Mouse (Mus musculus): ENCODE data around the gene Maml3. TPM values are rescaled to one million over a fixed set of nuclear protein-coding genes. Genes with fewer than 3 reads are reported as not detected.

The Maml3 gene
- polyA plus RNA-seq, 1 experiment from 2014 or later: 2.6 TPM

DNA sequence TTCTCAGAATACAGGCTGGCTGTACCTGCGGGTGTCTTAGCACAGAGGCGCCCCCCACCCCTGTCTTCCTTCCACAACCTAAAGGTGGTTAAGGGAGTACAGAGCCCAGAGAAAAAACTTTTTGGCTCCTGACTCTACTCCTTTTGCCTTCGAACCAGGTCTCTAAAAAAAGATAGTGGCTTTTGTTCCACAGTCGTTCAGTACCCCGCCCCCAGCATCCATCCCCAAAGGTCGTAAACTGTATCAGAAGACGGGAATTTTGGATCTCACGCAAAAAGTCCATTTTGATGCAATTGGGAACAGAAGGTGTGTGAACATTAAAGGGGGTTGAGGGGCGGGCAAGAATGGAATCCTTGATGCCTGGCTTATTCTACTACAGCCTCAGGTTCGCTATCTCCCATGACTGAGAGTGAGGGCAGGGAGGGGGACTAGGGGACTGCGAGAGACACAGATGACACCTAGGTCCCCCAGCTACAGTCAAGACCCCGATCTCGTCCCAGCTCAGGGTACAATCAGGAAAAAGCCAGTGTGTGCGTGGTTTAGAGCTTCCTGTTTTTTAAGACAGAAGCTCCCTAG lies 3.4 kb downstream of the Maml3 start:
- WGBS (ENCODE audit: insufficient replicate concordance): 1% methylated on average over 14 of the region's 14 CpGs
- Histone ChIP-seq H3K4me1 (ENCODE audit: control insufficient read depth, insufficient read depth, low read length) (no peaks in the 10 kb centered on the region), H3K27ac (ENCODE audit: low read depth, low read length) (peak overlapping the region; percentile 99), H3K9me3 (replicated peaks; ENCODE audit: control insufficient read depth, low read length) (no peaks in the 10 kb centered on the region), H3K4me2 (peak overlapping the region; percentile 96), H3K4me3 (ENCODE audit: low read depth, low read length) (peak overlapping the region; percentile 73), H3K27me3 (ENCODE audit: control insufficient read depth, insufficient read depth, low read length) (no peaks in the 10 kb centered on the region), H3K36me3 (ENCODE audit: control insufficient read depth, insufficient read depth, low read length) (no peaks in the 10 kb centered on the region), H3K9ac (ENCODE audit: low read depth, low read length) (peak overlapping the region; percentile 91)
- peak; percentile 24; the same call in 1 of the 2 replicates for ATAC-seq (replicated peaks; ENCODE audit: insufficient number of reproducible peaks, low FRiP score, low TSS enrichment)

DNA sequence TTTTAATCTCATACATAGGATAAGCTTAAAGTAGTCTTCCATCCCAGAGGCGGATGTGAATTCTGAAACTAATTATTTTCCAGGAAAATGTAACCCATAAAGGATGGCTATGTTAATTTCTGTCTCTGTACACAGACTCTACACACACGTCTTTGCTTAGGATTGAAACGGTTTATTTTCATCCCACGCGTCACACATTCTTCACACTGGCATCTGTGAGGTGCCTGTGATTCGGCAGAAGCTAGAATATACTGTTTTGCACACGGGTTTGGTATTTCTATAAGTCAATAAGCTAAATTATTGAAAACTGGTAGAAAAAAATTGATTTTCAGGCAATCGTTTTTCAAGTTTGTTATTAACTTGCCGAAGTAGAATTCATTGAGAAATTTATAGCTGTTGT lies 4.0 kb downstream of the Maml3 start:
- H3K9me3 ChIP-seq (replicated peaks; ENCODE audit: control insufficient read depth, low read length): no peaks in the 10 kb centered on the region
- H3K27me3 ChIP-seq (ENCODE audit: control insufficient read depth, insufficient read depth, low read length): no peaks in the 10 kb centered on the region
- H3K4me3 ChIP-seq (ENCODE audit: low read depth, low read length): peak overlapping the region; percentile 73
- peak overlapping the region; percentile 96 for H3K4me2 ChIP-seq
- H3K36me3 ChIP-seq (ENCODE audit: control insufficient read depth, insufficient read depth, low read length): no peaks in the 10 kb centered on the region
- peak overlapping the region; percentile 99; the same call in 1 of the 2 replicates for H3K27ac ChIP-seq (ENCODE audit: low read depth, low read length)
- no peaks in the 10 kb centered on the region for H3K4me1 ChIP-seq (ENCODE audit: control insufficient read depth, insufficient read depth, low read length)
- H3K9ac ChIP-seq (ENCODE audit: low read depth, low read length): peak overlapping the region; percentile 91; the same call in 1 of the 2 replicates
- WGBS (ENCODE audit: insufficient replicate concordance): 45% methylated on average over 9 of the region's 9 CpGs
- ATAC-seq (replicated peaks; ENCODE audit: insufficient number of reproducible peaks, low FRiP score, low TSS enrichment): no peak

DNA sequence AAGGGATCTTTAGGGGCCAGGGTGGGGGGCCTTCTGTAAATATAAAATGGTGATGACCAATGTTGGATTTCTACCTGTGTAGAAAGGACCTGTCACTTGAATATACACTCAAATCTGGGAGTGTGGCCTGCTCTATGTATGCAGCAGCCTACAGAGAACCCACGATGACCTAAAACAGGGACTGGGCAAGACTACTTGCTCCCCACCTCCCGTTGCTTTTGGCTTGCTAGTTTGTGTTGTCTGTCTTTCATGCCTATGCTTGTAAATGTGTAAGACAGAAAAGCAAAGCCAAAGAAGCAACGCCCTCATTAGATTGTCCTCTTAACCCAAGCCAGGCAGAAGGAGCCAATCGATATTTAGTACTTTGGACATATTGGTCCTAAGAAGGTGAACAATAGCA lies 4.6 kb downstream of the Maml3 start:
- Histone ChIP-seq H3K9me3 (replicated peaks; ENCODE audit: control insufficient read depth, low read length) (no peaks in the 10 kb centered on the region), H3K27me3 (ENCODE audit: control insufficient read depth, insufficient read depth, low read length) (no peaks in the 10 kb centered on the region), H3K36me3 (ENCODE audit: control insufficient read depth, insufficient read depth, low read length) (no peaks in the 10 kb centered on the region), H3K4me2 (no peak overlapping the region), H3K4me1 (ENCODE audit: control insufficient read depth, insufficient read depth, low read length) (no peaks in the 10 kb centered on the region), H3K9ac (ENCODE audit: low read depth, low read length) (no peak overlapping the region), H3K27ac (ENCODE audit: low read depth, low read length) (no peak overlapping the region), H3K4me3 (ENCODE audit: low read depth, low read length) (no peak overlapping the region)
- no peak for ATAC-seq (replicated peaks; ENCODE audit: insufficient number of reproducible peaks, low FRiP score, low TSS enrichment)
- 86% methylated on average over 4 of the region's 4 CpGs for WGBS (ENCODE audit: insufficient replicate concordance)

DNA sequence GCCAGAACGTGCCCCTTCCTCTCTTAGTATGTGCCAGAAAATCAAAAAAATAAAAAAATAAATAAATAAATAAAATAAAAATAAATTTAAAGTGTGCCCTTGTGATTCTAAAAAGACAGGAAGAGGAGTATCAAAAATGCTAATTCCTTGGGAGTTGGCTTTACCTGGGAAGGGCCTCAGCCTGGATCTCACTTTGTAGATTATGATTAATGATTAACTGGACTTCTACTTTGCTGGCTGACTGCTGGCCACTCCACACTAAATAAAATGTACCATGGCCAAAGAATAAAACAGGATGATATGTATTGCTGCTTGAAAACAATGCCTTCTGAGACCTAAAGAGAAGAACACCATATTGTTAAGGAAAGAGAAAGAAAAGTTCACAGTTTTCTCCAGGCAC lies 5.6 kb downstream of the Maml3 start:
- H3K36me3 ChIP-seq (ENCODE audit: control insufficient read depth, insufficient read depth, low read length): no peaks in the 10 kb centered on the region
- ATAC-seq (replicated peaks; ENCODE audit: insufficient number of reproducible peaks, low FRiP score, low TSS enrichment): no peak
- 72% methylated on average over 1 of the region's 1 CpGs for WGBS (ENCODE audit: insufficient replicate concordance)
- no peak overlapping the region for H3K4me3 ChIP-seq (ENCODE audit: low read depth, low read length)
- H3K27me3 ChIP-seq (ENCODE audit: control insufficient read depth, insufficient read depth, low read length): no peaks in the 10 kb centered on the region
- no peak overlapping the region for H3K4me2 ChIP-seq
- H3K9ac ChIP-seq (ENCODE audit: low read depth, low read length): no peak overlapping the region
- H3K4me1 ChIP-seq (ENCODE audit: control insufficient read depth, insufficient read depth, low read length): no peaks in the 10 kb centered on the region
- no peak overlapping the region for H3K27ac ChIP-seq (ENCODE audit: low read depth, low read length)
- H3K9me3 ChIP-seq (replicated peaks; ENCODE audit: control insufficient read depth, low read length): no peaks in the 10 kb centered on the region

DNA sequence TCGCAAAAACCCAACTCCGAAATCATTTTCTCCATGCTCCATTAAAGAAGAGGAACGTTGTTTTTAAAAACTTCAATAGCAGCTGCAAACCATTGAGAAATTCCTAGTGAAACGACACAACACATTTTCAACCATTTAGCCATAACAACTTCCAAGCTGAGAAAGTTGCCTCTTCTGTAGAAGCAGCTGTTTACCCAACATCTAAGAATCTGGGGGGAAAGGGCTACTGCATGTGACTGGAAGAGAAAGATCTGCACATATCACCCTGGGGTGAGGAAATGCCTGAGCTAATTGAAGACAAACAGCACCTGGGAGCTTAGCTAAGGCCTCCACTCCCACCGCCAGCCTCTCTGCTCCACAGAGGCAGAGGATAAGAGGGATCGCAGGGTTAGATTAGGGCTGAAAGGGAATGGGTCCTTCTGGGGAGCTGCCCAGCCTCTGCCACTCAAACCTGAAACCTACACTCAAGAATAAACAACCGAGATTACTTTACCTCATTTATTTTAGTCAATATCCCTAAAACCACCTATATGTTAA lies 13.5 kb downstream of the Maml3 start:
- Histone ChIP-seq H3K27ac (ENCODE audit: low read depth, low read length) (no peak overlapping the region), H3K27me3 (ENCODE audit: control insufficient read depth, insufficient read depth, low read length) (no peaks in the 10 kb centered on the region), H3K4me3 (ENCODE audit: low read depth, low read length) (no peak overlapping the region), H3K9ac (ENCODE audit: low read depth, low read length) (peak overlapping the region; percentile 1; the same call in 1 of the 2 replicates), H3K4me1 (ENCODE audit: control insufficient read depth, insufficient read depth, low read length) (peaks cover 33% of the 10 kb centered on the region), H3K4me2 (no peak overlapping the region; the same call in 1 of the 2 replicates), H3K36me3 (ENCODE audit: control insufficient read depth, insufficient read depth, low read length) (no peaks in the 10 kb centered on the region), H3K9me3 (replicated peaks; ENCODE audit: control insufficient read depth, low read length) (no peaks in the 10 kb centered on the region)
- ATAC-seq (replicated peaks; ENCODE audit: insufficient number of reproducible peaks, low FRiP score, low TSS enrichment): no peak
- WGBS (ENCODE audit: insufficient replicate concordance): 33% methylated on average over 7 of the region's 7 CpGs

DNA sequence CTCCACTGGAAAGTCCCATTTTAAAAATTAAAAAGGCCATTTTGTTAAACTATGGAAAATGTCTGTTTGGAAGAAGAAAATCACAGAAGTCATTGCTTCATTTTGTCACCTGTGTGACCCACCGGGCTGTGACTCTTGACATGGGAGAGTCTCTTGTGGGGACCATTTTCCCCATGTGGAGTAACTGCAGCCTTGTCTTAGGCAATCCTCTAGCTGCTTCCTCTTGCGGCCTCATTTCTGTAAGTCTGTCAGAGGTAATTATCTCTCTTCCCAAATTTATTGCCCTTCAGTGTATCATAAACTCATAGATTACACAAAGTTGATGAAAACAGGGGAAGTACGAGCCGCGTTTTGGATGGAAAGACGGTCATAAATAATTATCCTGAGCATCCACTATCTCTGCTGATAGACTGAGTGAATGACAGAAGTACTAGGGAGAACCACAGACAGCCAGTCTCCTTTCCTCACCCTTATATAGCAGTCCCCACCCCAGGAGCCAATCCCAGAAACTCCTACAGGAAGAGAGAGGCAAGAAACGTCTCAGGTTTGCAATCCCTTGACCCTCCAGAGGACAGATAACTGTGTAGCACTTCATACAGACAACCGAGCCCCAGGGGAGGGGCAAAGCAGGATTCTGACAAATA lies 14.5 kb downstream of the Maml3 start:
- WGBS (ENCODE audit: insufficient replicate concordance): 35% methylated on average over 8 of the region's 8 CpGs
- H3K27me3 ChIP-seq (ENCODE audit: control insufficient read depth, insufficient read depth, low read length): no peaks in the 10 kb centered on the region
- no peak overlapping the region for H3K4me3 ChIP-seq (ENCODE audit: low read depth, low read length)
- H3K4me1 ChIP-seq (ENCODE audit: control insufficient read depth, insufficient read depth, low read length): peaks cover 33% of the 10 kb centered on the region
- H3K27ac ChIP-seq (ENCODE audit: low read depth, low read length): no peak overlapping the region
- ATAC-seq (replicated peaks; ENCODE audit: insufficient number of reproducible peaks, low FRiP score, low TSS enrichment): no peak
- H3K36me3 ChIP-seq (ENCODE audit: control insufficient read depth, insufficient read depth, low read length): no peaks in the 10 kb centered on the region
- H3K9ac ChIP-seq (ENCODE audit: low read depth, low read length): no peak overlapping the region
- H3K9me3 ChIP-seq (replicated peaks; ENCODE audit: control insufficient read depth, low read length): no peaks in the 10 kb centered on the region
- peak overlapping the region; percentile 9; the same call in 1 of the 2 replicates for H3K4me2 ChIP-seq

DNA sequence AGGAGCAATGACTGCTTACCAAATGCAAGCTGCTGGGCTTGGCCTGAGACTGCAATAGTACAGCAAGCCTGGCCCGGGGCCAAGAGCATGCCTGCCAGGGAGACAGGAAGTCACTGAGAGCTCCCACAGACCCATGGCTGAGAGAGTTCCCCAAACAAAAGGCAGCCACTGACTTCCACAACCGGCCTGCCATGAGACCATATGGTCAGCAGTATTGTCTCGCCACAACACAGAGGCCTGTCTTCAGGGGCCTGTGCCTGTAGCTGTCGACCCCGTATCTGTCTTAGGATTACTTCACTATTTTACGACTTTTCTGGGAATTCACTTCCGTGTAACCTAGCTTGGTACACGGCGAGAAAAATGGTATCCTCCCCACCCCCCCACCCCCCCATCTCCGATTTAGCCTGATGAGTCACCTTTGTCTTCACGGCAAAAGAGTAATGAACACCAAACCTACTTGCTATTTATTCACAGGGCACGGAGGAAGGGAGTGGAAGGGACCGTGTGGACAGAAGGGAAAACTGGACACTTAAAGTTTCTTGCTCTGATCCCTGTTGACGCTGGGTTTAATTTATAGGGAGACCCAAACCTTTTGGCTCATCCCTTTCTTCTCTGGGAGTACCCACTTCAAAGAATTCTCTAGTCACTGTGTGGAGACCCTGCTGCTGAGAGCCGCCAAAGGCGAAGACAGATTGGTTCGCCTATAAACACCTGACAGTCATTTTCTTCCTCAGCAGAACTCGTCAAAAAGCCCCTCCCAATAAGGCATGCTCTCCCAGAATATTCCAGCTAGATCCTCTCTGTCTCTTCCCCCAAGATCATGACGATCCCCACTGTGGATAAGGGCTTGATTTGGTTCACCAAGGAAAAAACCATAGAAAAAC lies 16.2 kb downstream of the Maml3 start:
- 18% methylated on average over 19 of the region's 19 CpGs for WGBS (ENCODE audit: insufficient replicate concordance)
- Histone ChIP-seq H3K27ac (ENCODE audit: low read depth, low read length) (peak overlapping the region; percentile 93), H3K9me3 (replicated peaks; ENCODE audit: control insufficient read depth, low read length) (no peaks in the 10 kb centered on the region), H3K4me3 (ENCODE audit: low read depth, low read length) (no peak overlapping the region), H3K36me3 (ENCODE audit: control insufficient read depth, insufficient read depth, low read length) (no peaks in the 10 kb centered on the region), H3K4me2 (peak overlapping the region; percentile 51), H3K27me3 (ENCODE audit: control insufficient read depth, insufficient read depth, low read length) (no peaks in the 10 kb centered on the region), H3K9ac (ENCODE audit: low read depth, low read length) (peak overlapping the region; percentile 66; the same call in 1 of the 2 replicates), H3K4me1 (ENCODE audit: control insufficient read depth, insufficient read depth, low read length) (peaks cover 32% of the 10 kb centered on the region)
- ATAC-seq (replicated peaks; ENCODE audit: insufficient number of reproducible peaks, low FRiP score, low TSS enrichment): peak; percentile 82

DNA sequence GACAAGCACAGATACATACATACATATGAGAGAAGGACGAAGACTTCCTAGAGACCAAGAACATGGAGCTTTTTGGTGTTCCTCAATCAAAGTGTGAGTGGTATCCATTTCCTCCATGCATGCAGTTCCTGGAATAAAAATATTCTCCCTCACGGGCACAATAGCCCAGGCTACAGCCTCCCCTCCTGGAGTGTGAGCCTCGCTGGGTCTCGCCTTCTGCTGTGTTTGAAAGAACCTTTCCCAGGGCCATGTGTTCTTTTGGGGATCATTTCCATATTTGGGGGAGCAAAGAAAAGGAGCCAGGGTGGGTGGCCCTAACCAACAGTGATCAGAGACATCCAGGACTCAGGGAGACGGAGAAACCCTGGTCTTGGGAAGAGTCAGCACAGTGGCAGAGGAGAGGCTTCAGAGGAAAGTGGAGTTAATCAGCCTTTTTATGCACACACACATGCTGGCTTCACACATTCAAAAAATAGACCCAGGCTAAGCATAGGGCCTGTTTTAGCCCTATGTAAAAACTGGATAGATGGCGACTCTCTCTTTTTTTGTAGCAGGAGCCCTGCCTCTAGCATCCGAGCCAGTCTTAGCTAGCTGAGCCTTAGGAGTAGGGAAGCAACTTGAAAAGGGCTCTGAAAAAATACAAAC lies 17.1 kb downstream of the Maml3 start:
- Histone ChIP-seq H3K4me2 (no peak overlapping the region), H3K9ac (ENCODE audit: low read depth, low read length) (peak overlapping the region; percentile 69), H3K27me3 (ENCODE audit: control insufficient read depth, insufficient read depth, low read length) (no peaks in the 10 kb centered on the region), H3K36me3 (ENCODE audit: control insufficient read depth, insufficient read depth, low read length) (no peaks in the 10 kb centered on the region), H3K4me1 (ENCODE audit: control insufficient read depth, insufficient read depth, low read length) (peaks cover 30% of the 10 kb centered on the region), H3K4me3 (ENCODE audit: low read depth, low read length) (no peak overlapping the region), H3K9me3 (replicated peaks; ENCODE audit: control insufficient read depth, low read length) (no peaks in the 10 kb centered on the region), H3K27ac (ENCODE audit: low read depth, low read length) (peak overlapping the region; percentile 93)
- ATAC-seq (replicated peaks; ENCODE audit: insufficient number of reproducible peaks, low FRiP score, low TSS enrichment): no peak
- WGBS (ENCODE audit: insufficient replicate concordance): 78% methylated on average over 7 of the region's 7 CpGs
